Mouse (Mus musculus) gastrocnemius, postnatal 10 days (tissue): Measurements from ENCODE around the gene Fam53a. TPM values are rescaled to one million over a fixed set of nuclear protein-coding genes. Genes with fewer than 3 reads are reported as not detected.

Experiments used
- total RNA-seq, 2 experiments: library from RNA; stranded (reverse); gene quantifications; 2 replicates each; pipeline ENCODE4 v1.2.3; 2021

Gene Fam53a
- total RNA-seq, 2 experiments from 2014 or later: 52.0 to 56.6 TPM

Other genes with a start within 250 kb of the Fam53a start
- not detected for gene Nkx1-1, start 195.7 kb downstream of the Fam53a start, total RNA-seq
- 1 to 10 TPM; 1.1 to 1.5 TPM for gene Gm9903, start 290 bp upstream of the Fam53a start, total RNA-seq
- 10 to 100 TPM; 17.9 to 24.6 TPM for gene Slbp, start 22.9 kb upstream of the Fam53a start, total RNA-seq
- 10 to 100 TPM; 15.7 to 19.8 TPM for gene Tacc3, start 28.5 kb upstream of the Fam53a start, total RNA-seq
- 10 to 100 TPM; 16.0 to 17.7 TPM for gene Tmem129, start 28.8 kb upstream of the Fam53a start, total RNA-seq
- gene Fgfr3, start 92.0 kb upstream of the Fam53a start, total RNA-seq: 1 to 10 TPM; 1.9 to 2.7 TPM
- 10 to 100 TPM; 58.5 to 69.5 TPM for gene Letm1, start 153.2 kb upstream of the Fam53a start, total RNA-seq
- 10 to 100 TPM; 29.4 to 41.1 TPM for gene Nsd2, start 191.1 kb upstream of the Fam53a start, total RNA-seq